Mouse (Mus musculus): Measurements from ENCODE around the gene Mea1. TPM values are rescaled to one million over a fixed set of nuclear protein-coding genes. Genes with fewer than 3 reads are reported as not detected.

Mea1 gene
- 100 to 1,000 TPM; 124 to 130 TPM for total RNA-seq (2021)

GRCm38 (mm10) chr17:46678416-46678815, at the start of gene Mea1:
TSS of gene Mea1 (plus strand) at chr17:46678793.
- DNase-seq (ENCODE audit: extremely low spot score in 1 of 2, low spot score in 2 of 2) = no peak
- intact Hi-C loops (cut with DNase I) = no loop called here

GRCm38 (mm10) chr17:46629685-46630441, 48.7 kb upstream of the Mea1 start:
- intact Hi-C loops (cut with DNase I) = loop anchor here (5.0 kb wide), 1 partner anchor 83 kb away; the partner anchor contains the start of gene Cul9
- DNase-seq (ENCODE audit: extremely low spot score in 1 of 2, low spot score in 2 of 2) = peak in 1 of 2 experiments; percentile 79

DNA sequence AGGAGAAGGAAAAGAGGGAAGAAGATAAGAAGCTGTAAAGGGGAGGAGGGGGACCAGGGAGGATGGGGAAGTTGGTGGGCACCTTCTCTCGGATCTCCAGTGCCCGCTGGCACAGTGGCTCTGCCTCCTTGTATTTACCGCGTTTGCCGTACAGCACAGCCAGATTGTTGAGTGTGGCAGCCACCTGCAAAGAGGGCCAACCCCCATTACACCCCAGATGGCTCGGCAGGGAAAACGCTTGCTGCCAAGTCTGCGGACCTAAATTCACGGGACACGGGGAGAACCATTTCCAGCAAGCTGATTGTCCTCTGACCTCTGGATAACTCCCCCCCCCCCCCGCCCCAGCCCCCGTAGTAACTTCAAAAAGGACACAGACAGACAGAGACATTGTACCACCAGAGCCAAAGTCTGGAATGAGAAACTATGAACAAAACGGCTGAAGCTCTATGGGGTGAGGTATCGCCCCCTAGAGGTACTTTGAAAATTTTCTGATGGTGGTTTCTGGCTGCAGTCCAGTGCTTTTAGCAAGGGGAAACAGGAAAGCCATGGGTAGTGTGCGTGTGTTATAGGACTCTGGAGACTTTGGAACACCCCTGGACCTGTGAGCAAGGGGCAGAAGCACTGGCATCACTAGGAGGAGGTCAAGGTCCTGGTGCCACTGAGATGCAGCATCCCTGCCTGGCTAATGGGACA, 41.6 kb upstream of the Mea1 start:
- intact Hi-C loops (cut with DNase I) = loop anchor here (5.0 kb wide), 1 partner anchor 80 kb away; the partner anchor contains the start of gene Srf
- DNase-seq (ENCODE audit: extremely low spot score in 1 of 2, low spot score in 2 of 2) = peak; percentile 67 to 74

GRCm38 (mm10) chr17:46639929-46640328, 38.7 kb upstream of the Mea1 start:
- no peak for DNase-seq (ENCODE audit: extremely low spot score in 1 of 2, low spot score in 2 of 2)
- intact Hi-C loops (cut with DNase I) = loop anchor here (5.0 kb wide), 1 partner anchor 83 kb away; the partner anchor contains the start of gene Srf

DNA sequence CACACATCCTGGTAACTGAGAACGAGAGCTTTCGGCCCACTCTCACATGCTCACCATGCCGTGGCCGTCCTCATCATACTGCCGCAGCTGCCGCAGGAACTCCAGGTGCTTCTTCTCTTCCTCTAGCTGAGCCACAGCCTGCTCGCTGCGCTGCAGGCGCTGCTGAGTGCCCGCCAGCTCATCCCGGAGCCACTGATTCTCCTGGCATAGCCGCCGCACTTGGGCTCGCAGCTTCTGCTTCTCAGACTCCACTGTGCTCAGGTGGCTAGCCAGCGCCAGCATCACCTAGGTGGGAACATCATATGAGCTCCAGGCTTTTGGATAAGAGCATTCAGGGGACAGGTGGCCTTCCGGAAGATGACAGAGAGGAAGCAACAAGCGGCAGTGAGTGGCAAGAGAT, 36.5 kb upstream of the Mea1 start:
- intact Hi-C loops (cut with DNase I) = no loop called here
- no peak for DNase-seq (ENCODE audit: extremely low spot score in 1 of 2, low spot score in 2 of 2)

GRCm38 (mm10) chr17:46644152-46644805, 34.3 kb upstream of the Mea1 start:
- intact Hi-C loops (cut with DNase I) = no loop called here
- DNase-seq (ENCODE audit: extremely low spot score in 1 of 2, low spot score in 2 of 2) = peak in 1 of 2 experiments; percentile 20

GRCm38 (mm10) chr17:46644916-46645475, 33.6 kb upstream of the Mea1 start:
- DNase-seq (ENCODE audit: extremely low spot score in 1 of 2, low spot score in 2 of 2) = peak in 1 of 2 experiments; percentile 74
- intact Hi-C loops (cut with DNase I) = loop anchor here (5.0 kb wide), 1 partner anchor 93 kb away; no protein-coding TSS in a partner anchor

GRCm38 (mm10) chr17:46645561-46646321, 32.9 kb upstream of the Mea1 start, which contains the start of the genes Klc4 and Mrpl2:
TSS of gene Klc4 (minus strand) at chr17:46646022.
TSS of gene Mrpl2 (plus strand) at chr17:46646229.
- DNase-seq (ENCODE audit: extremely low spot score in 1 of 2, low spot score in 2 of 2) = peak; percentile 98 to 99
- intact Hi-C loops (cut with DNase I) = loop anchor here (5.0 kb wide), 1 partner anchor 93 kb away; no protein-coding TSS in a partner anchor

DNA sequence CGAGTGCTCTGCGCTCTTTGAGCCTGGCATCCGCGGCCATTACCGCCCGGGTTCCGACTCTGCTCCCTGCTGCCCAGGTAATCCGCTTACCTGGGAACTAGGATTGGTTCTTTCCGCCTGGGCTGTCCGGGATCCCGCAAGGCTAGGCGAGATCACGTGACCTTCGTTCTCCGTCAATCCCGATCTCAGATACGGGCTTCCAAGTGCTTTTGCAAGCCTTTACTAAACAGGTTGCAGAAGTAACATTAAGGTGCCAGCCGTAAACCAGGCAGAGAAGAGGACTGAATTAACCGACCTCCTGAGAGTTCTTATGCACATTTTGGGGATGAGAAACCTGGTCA, 32.3 kb upstream of the Mea1 start:
- DNase-seq (ENCODE audit: extremely low spot score in 1 of 2, low spot score in 2 of 2) = no peak
- intact Hi-C loops (cut with DNase I) = loop anchor here (5.0 kb wide), 1 partner anchor 94 kb away; no protein-coding TSS in a partner anchor

DNA sequence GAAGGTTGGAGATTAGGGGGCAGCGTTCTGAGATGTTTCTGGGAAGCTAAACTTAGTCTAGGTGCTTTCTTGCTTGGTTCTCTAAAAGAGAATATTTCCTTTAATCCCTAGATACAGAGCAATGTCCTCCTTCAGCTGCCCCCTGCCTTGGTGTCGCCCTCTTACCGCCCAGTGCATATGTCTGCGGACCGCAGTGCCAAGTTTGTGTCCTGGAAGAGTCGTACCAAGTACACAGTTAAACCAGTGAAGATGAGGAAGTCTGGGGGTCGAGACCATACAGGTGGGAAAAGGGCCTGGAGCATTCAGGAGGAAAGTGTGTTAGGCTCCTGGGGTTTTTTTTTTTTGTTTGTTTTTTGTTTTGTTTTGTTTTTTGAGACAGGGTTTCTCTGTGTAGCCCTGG, 31.3 kb upstream of the Mea1 start:
- intact Hi-C loops (cut with DNase I) = loop anchor here (5.0 kb wide), 1 partner anchor 95 kb away; no protein-coding TSS in a partner anchor
- DNase-seq (ENCODE audit: extremely low spot score in 1 of 2, low spot score in 2 of 2) = peak in 1 of 2 experiments; percentile 22

GRCm38 (mm10) chr17:46648436-46648835, 30.2 kb upstream of the Mea1 start:
- DNase-seq (ENCODE audit: extremely low spot score in 1 of 2, low spot score in 2 of 2) = peak in 1 of 2 experiments; percentile 27
- intact Hi-C loops (cut with DNase I) = loop anchor here (5.0 kb wide), 1 partner anchor 96 kb away; no protein-coding TSS in a partner anchor

DNA sequence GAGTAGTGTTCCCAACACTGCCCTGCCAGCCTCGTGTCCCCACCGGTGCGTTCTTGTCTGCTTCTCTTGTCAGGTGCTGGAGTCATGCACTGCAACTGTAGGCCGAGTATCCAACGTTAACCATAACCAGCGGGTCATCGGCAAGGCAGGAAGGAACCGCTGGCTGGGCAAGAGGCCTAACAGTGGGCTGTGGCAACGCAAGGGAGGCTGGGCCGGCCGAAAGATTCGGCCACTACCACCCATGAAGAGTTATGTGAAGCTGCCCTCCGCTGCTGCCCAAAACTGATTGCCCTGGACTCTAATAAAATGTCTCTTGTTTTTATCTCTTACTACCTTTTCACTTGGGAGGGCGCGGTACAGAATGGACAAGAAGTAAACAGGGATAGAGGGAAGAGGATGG, 28.8 kb upstream of the Mea1 start:
- intact Hi-C loops (cut with DNase I) = loop anchor here (5.0 kb wide), 1 partner anchor 98 kb away; no protein-coding TSS in a partner anchor
- DNase-seq (ENCODE audit: extremely low spot score in 1 of 2, low spot score in 2 of 2) = peak in 1 of 2 experiments; percentile 60

DNA sequence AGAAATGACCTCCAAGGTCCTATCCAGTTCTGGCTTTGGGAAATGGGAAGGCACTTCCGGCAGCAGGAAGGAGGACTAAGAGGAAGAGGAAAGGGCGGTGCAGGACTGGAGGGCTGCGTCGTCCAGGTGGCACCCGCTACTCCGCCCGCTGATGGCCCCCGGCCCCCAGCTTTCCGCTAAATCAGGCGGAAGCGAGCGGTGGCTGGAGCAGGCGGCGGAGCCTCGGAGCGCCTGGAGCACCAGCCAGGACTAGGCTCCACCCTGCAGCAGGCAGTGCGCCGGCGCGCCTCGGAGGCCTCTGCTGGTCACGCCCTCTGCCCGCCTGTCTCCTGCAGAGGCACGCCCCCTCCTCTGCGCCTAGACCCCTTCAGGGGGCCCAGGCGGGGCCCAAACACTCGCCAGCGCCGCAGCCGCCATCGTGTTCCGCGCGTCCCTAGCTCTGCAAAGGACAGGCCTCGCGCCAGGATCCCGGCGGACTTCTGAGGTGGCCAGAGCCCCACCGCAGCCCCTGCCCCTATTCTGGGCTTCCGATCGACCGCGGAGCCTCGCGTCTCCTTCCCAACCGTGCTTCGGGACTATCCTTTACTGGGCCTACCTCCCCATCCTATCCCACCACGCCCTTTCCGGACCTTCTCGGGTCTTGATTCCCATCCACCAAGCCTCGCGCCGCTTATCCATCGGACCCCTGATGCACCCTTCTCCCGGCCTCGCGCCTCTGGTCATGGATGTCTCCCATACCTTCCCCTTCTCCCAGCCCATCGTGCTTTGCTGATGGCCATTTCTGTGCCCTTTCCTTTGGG, 28.2 kb upstream of the Mea1 start, which contains the start of gene Cul7:
Gene Cul7, plus strand, starts transcription at position 106 of the 800 bp plus-strand sequence.
- peak; percentile 90 to 98 for DNase-seq (ENCODE audit: extremely low spot score in 1 of 2, low spot score in 2 of 2)
- intact Hi-C loops (cut with DNase I) = no loop called here

- intact Hi-C loops (cut with DNase I) = no loop called here
- DNase-seq (ENCODE audit: extremely low spot score in 1 of 2, low spot score in 2 of 2) = peak in 1 of 2 experiments; percentile 25
These were observed 27.3 kb upstream of the Mea1 start for GRCm38 (mm10) chr17:46651292-46651691.

GRCm38 (mm10) chr17:46651755-46652547, 26.6 kb upstream of the Mea1 start:
- intact Hi-C loops (cut with DNase I) = no loop called here

GRCm38 (mm10) chr17:46656054-46656453, 22.5 kb upstream of the Mea1 start:
- no peak for DNase-seq (ENCODE audit: extremely low spot score in 1 of 2, low spot score in 2 of 2)
- intact Hi-C loops (cut with DNase I) = no loop called here

More at GRCm38 (mm10) chr17:46651755-46652547, 26.6 kb upstream of the Mea1 start:
- DNase-seq (ENCODE audit: extremely low spot score in 1 of 2, low spot score in 2 of 2) = no peak

All from left cerebral cortex, postnatal 10 days (tissue).